Mouse (Mus musculus): ENCODE results near the gene Rtel1. TPM values are rescaled to one million over a fixed set of nuclear protein-coding genes. Genes with fewer than 3 reads are reported as not detected.

The Rtel1 gene
- total RNA-seq, 2 experiments from 2014 or later = 12.0 to 13.0 TPM

DNA sequence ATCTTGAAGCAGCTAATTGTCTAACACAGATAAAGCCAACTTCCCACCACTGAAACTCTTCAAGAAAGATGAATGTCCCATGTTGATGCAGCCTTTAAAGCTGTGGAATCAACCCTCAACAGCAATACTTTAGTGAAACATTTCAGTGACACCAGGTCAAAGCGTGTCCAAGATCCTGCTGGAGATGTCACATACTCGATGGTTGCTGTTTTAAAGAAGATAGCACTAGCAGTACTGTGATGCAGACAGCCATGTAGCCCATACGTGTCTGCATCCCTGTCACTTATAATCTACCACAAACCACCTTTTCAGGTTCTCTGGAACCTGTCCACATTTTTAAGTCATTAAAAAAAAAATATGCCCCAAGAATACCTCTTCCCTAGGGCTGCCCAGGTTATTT lies 84.2 kb downstream of the Rtel1 start:
- no peak overlapping the region for H3K4me3 ChIP-seq
- no peak for DNase-seq
- no peak overlapping the region for H3K27ac ChIP-seq
- intact Hi-C loops (cut with DNase I) = no loop called here
- TF ChIP-seq CTCF (IDR thresholded peaks at IDR 0.05) = no peak

Other genes with a start within 250 kb of the Rtel1 start
- gene Kcnq2, start 184.4 kb upstream of the Rtel1 start, total RNA-seq (2021) = not detected
- 1,000 to 10,000 TPM; 2,005 to 2,177 TPM for gene Eef1a2, start 162.7 kb upstream of the Rtel1 start, total RNA-seq (2021)
- gene Ppdpf, start 132.5 kb upstream of the Rtel1 start, total RNA-seq (2021) = 10 to 100 TPM; 39.1 to 46.2 TPM
- gene Ptk6, start 117.0 kb upstream of the Rtel1 start, total RNA-seq (2021) = not detected
- under 1 TPM; 0.17 to 0.28 TPM for gene Srms, start 106.6 kb upstream of the Rtel1 start, total RNA-seq (2021)
- gene Fndc11, start 99.7 kb upstream of the Rtel1 start, total RNA-seq (2021) = not detected
- 1 to 10 TPM; 2.8 to 4.9 TPM for gene Helz2, start 77.7 kb upstream of the Rtel1 start, total RNA-seq (2021)
- gene Gmeb2, start 31.7 kb upstream of the Rtel1 start, total RNA-seq (2021) = 10 to 100 TPM in 1 of 2 experiments, 1 to 10 TPM in 1; 7.3 to 12.0 TPM
- not detected for gene Stmn3, start 5.2 kb upstream of the Rtel1 start, total RNA-seq (2021)
- 10 to 100 TPM; 13.7 to 14.8 TPM for gene Zgpat, start 45.2 kb downstream of the Rtel1 start, total RNA-seq (2021)
- gene Arfrp1, start 45.7 kb downstream of the Rtel1 start, total RNA-seq (2021) = 10 to 100 TPM; 23.6 to 30.8 TPM
- 1 to 10 TPM; 5.8 to 6.2 TPM for gene Lime1, start 60.3 kb downstream of the Rtel1 start, total RNA-seq (2021)
- gene Zbtb46, start 139.7 kb downstream of the Rtel1 start, total RNA-seq (2021) = 1 to 10 TPM; 4.9 to 6.7 TPM
- gene Abhd16b, start 173.5 kb downstream of the Rtel1 start, total RNA-seq (2021) = not detected
- 10 to 100 TPM; 47.0 to 52.5 TPM for gene Tpd52l2, start 177.4 kb downstream of the Rtel1 start, total RNA-seq (2021)
- 10 to 100 TPM; 43.7 to 46.6 TPM for gene Dnajc5, start 200.7 kb downstream of the Rtel1 start, total RNA-seq (2021)